Mouse (Mus musculus) hindbrain, embryonic 13.5 days (tissue): Measurements from ENCODE around the gene Hfe2. TPM values are rescaled to one million over a fixed set of nuclear protein-coding genes. Genes with fewer than 3 reads are reported as not detected.
A peak's percentile ranks its signal among the peaks of the same experiment; 100 is the strongest.

Source experiments
- ATAC-seq: fragments of 200-750 bp; cut with Nextera tagmentation; 2 replicates; pipeline ENCODE4 v1.8.0; 2017; ENCODE audit warnings: moderate TSS enrichment; ENCODE audit not compliant: low FRiP score
- H3K27ac ChIP-seq: fragments of 300-500 bp; sonication (generic); 2 replicates; pipeline ENCODE4 v1.5.1; 2015; ENCODE audit warnings: inconsistent platforms, mild to moderate bottlenecking, moderate library complexity
- H3K27me3 ChIP-seq: fragments of 300-500 bp; sonication (generic); 2 replicates; pipeline ENCODE4 v1.6.1; 2015; ENCODE audit warnings: mild to moderate bottlenecking, inconsistent platforms
- H3K36me3 ChIP-seq: fragments of 300-500 bp; sonication (generic); 2 replicates; pipeline ENCODE4 v1.6.1; 2015; ENCODE audit warnings: mild to moderate bottlenecking, inconsistent platforms
- H3K4me1 ChIP-seq: fragments of 300-500 bp; sonication (generic); replicated peaks from 2 replicates; pipeline ENCODE4 v1.6.1; 2015; ENCODE audit warnings: inconsistent platforms
- H3K4me2 ChIP-seq: fragments of 300-500 bp; sonication (generic); 2 replicates; pipeline ENCODE4 v1.6.1; 2015; ENCODE audit warnings: inconsistent platforms, mild to moderate bottlenecking, moderate library complexity
- H3K4me3 ChIP-seq: fragments of 300-500 bp; sonication (generic); 2 replicates; pipeline ENCODE4 v1.5.1; 2015; ENCODE audit warnings: mild to moderate bottlenecking, inconsistent platforms
- H3K9ac ChIP-seq: fragments of 300-500 bp; sonication (generic); 2 replicates; pipeline ENCODE4 v1.6.1; 2015; ENCODE audit warnings: mild to moderate bottlenecking, inconsistent platforms
- H3K9me3 ChIP-seq: fragments of 300-500 bp; sonication (generic); 2 replicates; pipeline ENCODE4 v1.6.1; 2016; ENCODE audit warnings: inconsistent platforms
- whole genome bisulfite sequencing: fragments of 180-500 bp; shearing (Covaris S2); methylation state at CpG from one replicate; pipeline ENCODE4 v1.1.7; 2015; 5-methylcytosine and 5-hydroxymethylcytosine counted together
- polyA plus RNA-seq: library from polyadenylated mRNA; unstranded; fragments of >200 nt; fragmentation: Nextera tagmentation; extraction: Ambion mirVana; gene quantifications from 2 replicates; pipeline ENCODE4 v1.2.1, GENCODE M21; 2015

Gene Hfe2
- polyA plus RNA-seq, 1 experiment from 2014 or later, result 0.92 TPM

DNA sequence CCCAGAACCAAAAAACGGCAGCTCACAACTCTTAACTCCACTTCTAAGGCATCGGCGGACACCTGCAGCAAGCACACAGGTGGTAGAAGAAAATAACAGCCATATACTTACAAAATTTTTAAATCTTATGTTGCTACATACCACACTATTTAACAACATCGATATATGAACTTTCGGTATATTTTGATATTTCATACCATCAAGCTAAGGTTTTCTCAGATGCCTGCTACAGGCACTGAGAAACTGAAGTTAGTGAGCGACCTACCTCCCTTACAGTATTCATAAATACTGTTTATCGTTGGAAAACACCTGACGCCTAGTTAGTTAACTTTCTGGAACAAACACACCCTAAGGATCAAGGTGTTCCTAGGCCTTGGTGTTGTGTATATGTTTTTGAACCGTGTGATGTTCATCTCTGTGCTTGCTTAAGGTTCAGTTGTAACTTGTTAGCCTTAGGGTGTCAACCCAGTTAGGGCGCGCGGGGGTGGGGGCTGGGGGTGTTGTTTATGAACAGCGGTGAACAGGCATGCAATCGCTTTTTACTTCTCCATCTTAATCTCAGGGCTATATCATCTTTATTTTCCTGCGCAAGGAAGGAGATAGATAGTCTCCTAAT lies 31.1 kb downstream of the Hfe2 start:
- H3K4me2 ChIP-seq, result peak overlapping the region; percentile 84; the same call in 1 of the 2 replicates
- 89% methylated on average over 15 of the region's 15 CpGs for WGBS
- no peaks in the 10 kb centered on the region for H3K9me3 ChIP-seq
- H3K4me3 ChIP-seq, result no peak overlapping the region
- no peak for ATAC-seq
- peaks cover 51% of the 10 kb centered on the region for H3K4me1 ChIP-seq
- H3K27me3 ChIP-seq, result no peaks in the 10 kb centered on the region
- peak overlapping the region; percentile 70 for H3K27ac ChIP-seq
- no peak overlapping the region for H3K9ac ChIP-seq
- peaks cover 17% of the 10 kb centered on the region for H3K36me3 ChIP-seq

DNA sequence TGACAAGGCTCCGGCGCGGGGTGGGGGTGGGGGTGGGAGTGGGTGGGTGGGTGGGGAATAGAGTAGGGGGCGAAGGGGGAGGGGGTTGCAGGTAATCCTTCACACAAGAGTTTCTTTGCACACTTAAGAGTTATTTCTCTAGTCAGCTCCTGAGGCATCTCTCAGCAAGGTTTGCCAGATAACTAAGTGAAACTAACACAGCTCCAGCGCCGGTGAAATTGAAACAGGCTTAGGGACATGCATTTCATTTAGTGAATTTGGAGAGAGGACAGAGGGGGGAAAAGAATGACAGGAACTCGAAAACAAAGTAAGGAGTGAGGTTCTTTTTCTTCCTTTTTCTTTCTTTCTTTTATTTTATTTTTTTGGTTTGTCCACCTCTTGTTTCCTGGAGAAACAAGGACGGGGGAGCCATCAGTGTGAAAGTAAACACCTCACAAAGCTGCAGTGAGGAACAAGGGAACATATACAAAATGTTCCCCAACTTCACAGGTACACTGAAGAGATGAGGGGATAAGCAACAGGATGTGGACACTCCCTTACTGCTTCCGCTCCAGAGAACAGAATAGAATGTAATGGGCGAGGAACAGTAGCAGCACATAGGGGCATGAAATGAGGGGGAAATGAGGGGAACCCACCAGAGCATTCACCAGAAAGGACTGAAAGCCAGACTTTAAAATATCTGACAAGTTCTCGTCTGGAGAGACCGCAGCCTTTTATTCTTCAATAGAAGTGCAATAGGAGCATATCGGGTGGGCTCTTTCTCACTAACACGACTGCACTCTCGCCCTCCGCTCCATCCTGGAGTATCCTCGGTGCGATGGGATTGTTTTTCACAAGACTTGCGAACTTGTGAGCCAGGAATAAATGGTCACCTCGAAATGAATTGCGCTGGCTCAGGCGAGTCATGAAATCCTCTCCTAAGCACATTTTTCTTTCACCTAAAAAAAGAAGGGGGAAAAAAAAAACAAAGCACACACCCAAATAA lies 32.0 kb downstream of the Hfe2 start:
- ATAC-seq, result peak; percentile 7; the same call in 1 of the 2 replicates
- peak overlapping the region; percentile 69 for H3K9ac ChIP-seq
- H3K4me3 ChIP-seq, result peak overlapping the region; percentile 76
- H3K36me3 ChIP-seq, result peaks cover 21% of the 10 kb centered on the region
- peak overlapping the region; percentile 84 for H3K4me2 ChIP-seq
- H3K4me1 ChIP-seq, result peaks cover 58% of the 10 kb centered on the region
- peak overlapping the region; percentile 84 for H3K27ac ChIP-seq
- WGBS, result 14% methylated on average over 22 of the region's 22 CpGs
- H3K9me3 ChIP-seq, result no peaks in the 10 kb centered on the region
- no peaks in the 10 kb centered on the region for H3K27me3 ChIP-seq

DNA sequence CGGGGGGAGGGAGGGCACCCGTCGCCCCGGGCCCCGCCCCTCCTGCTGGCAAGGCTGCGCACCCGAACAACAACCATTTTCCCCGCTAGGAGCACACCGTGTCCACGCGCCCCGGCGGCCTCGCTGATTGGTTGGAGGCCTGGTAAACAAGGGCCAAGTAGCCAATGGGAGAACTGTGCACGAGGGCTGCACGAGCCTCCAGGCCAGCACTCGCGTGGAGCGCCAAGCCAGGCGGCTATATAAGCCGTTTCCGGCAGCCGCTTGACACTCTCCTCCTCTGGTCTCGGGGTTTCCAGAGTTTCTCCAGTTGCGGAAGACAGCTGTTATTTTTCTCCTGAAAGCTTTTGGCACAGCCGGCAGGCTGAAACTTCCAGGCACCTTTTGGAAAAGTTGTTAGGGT lies 32.7 kb downstream of the Hfe2 start, which contains the start of gene Txnip:
Gene Txnip, plus strand, starts transcription at position 264 of the 400 bp plus-strand sequence.
- Histone ChIP-seq H3K4me1 (peaks cover 63% of the 10 kb centered on the region), H3K4me2 (peak within 1 kb of the TSS; percentile 84), H3K9ac (peak within 1 kb of the TSS; percentile 78), H3K27ac (peak within 1 kb of the TSS; percentile 84), H3K36me3 (peaks cover 21% of the 10 kb centered on the region), H3K4me3 (peak within 1 kb of the TSS; percentile 76), H3K9me3 (no peaks in the 10 kb centered on the region), H3K27me3 (no peaks in the 10 kb centered on the region)
- under 1% methylated on average over 26 of the region's 26 CpGs for WGBS
- peak; percentile 99 for ATAC-seq

DNA sequence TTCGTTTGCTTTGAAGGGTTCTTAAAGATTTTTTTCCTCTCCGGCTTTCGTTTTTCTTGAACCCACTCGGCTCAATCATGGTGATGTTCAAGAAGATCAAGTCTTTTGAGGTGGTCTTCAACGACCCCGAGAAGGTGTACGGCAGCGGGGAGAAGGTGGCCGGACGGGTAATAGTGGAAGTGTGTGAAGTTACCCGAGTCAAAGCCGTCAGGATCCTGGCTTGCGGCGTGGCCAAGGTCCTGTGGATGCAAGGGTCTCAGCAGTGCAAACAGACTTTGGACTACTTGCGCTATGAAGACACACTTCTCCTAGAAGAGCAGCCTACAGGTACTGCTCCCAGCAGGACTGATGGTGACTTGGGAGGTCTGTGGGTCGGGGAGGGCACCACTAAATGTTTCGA lies 33.2 kb downstream of the Hfe2 start:
- Histone ChIP-seq H3K27me3 (no peaks in the 10 kb centered on the region), H3K9me3 (no peaks in the 10 kb centered on the region), H3K27ac (peak overlapping the region; percentile 77), H3K4me2 (peak overlapping the region; percentile 84), H3K4me3 (peak overlapping the region; percentile 76), H3K36me3 (peaks cover 21% of the 10 kb centered on the region), H3K4me1 (peaks cover 63% of the 10 kb centered on the region), H3K9ac (peak overlapping the region; percentile 78)
- peak; percentile 29 for ATAC-seq
- 0% methylated on average over 17 of the region's 17 CpGs for WGBS

DNA sequence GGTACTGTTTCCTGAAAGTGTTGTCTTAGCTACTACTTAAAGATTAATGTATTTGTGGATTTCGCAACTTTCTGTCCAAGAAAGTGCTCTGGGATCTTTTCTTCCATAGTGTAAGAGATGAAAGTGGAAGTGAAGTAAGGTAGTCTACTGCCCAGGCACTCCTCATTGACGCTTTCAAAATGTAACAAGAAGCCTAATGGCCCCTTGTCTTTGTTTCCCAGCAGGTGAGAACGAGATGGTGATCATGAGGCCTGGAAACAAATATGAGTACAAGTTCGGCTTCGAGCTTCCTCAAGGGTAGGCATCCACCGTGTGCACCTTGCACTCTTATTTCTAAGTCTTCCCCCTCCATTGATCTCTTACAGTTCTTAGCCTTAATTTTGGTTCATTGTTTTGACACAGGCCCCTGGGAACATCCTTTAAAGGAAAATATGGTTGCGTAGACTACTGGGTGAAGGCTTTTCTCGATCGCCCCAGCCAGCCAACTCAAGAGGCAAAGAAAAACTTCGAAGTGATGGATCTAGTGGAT lies 33.8 kb downstream of the Hfe2 start:
- Histone ChIP-seq H3K4me3 (peak overlapping the region; percentile 76), H3K27ac (peak overlapping the region; percentile 32; the same call in 1 of the 2 replicates), H3K36me3 (peaks cover 21% of the 10 kb centered on the region), H3K9ac (peak overlapping the region; percentile 78), H3K4me1 (peaks cover 63% of the 10 kb centered on the region), H3K9me3 (no peaks in the 10 kb centered on the region), H3K4me2 (peak overlapping the region; percentile 84), H3K27me3 (no peaks in the 10 kb centered on the region)
- 35% methylated on average over 10 of the region's 10 CpGs for WGBS
- no peak for ATAC-seq

DNA sequence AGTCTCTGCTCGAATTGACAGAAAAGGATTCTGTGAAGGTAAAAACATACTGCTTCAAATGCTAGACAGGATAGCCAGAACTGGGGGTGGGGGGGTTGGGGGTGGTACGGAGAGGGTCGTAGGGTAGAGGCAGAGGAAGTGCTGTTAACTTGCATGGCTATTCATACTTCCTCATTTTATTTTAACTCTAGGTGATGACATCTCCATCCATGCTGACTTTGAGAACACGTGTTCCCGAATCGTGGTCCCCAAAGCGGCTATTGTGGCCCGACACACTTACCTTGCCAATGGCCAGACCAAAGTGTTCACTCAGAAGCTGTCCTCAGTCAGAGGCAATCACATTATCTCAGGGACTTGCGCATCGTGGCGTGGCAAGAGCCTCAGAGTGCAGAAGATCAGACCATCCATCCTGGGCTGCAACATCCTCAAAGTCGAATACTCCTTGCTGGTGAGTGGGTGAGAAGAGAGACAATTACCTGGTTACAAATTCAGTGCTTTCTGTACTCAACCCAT lies 34.5 kb downstream of the Hfe2 start:
- no peak for ATAC-seq
- WGBS, result 84% methylated on average over 12 of the region's 12 CpGs
- no peaks in the 10 kb centered on the region for H3K27me3 ChIP-seq

DNA sequence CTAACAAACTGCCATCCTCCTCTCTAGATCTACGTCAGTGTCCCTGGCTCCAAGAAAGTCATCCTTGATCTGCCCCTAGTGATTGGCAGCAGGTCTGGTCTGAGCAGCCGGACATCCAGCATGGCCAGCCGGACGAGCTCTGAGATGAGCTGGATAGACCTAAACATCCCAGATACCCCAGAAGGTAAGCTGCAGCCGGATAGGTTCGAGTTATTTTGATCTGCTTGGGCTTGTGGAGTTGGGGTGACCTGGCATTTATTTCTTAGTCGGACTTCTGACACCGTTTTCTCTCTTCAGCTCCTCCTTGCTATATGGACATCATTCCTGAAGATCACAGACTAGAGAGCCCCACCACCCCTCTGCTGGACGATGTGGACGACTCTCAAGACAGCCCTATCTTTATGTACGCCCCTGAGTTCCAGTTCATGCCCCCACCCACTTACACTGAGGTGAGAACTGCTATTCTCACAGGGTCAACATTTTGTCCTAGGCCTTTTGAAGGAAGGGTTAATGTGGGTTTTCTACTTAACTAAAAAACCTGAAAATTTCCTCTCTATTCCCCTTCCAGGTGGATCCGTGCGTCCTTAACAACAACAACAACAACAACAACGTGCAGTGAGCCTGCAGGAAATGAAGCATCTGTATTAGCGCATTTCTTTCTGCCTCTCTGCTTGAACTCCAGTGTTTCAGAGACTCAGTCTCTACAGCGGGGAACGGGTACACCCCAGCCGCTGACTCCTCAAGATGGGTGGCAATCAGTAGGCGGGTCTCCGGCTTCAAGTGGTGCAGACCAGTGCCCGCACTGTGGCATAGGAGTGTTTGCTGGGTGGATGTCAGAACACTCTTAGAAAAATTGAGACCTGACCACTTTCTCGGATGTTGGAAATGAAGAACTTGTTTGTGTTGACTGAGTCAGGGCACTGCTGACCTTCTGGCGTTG lies 35.2 kb downstream of the Hfe2 start:
- peaks cover 21% of the 10 kb centered on the region for H3K36me3 ChIP-seq
- 88% methylated on average over 23 of the region's 23 CpGs for WGBS
- H3K27me3 ChIP-seq, result no peaks in the 10 kb centered on the region
- ATAC-seq, result no peak
- H3K4me2 ChIP-seq, result peak overlapping the region; percentile 84
- 0 out of 2 replicates have a peak overlapping the region, but pooled peaks have one; percentile 23 for H3K27ac ChIP-seq
- peak overlapping the region; percentile 78 for H3K9ac ChIP-seq
- no peaks in the 10 kb centered on the region for H3K9me3 ChIP-seq
- peak overlapping the region; percentile 76 for H3K4me3 ChIP-seq
- H3K4me1 ChIP-seq, result peaks cover 58% of the 10 kb centered on the region

More for the DNA sequence above, 34.5 kb downstream of the Hfe2 start:
- Histone ChIP-seq H3K4me2 (peak overlapping the region; percentile 84), H3K36me3 (peaks cover 21% of the 10 kb centered on the region), H3K4me1 (peaks cover 63% of the 10 kb centered on the region), H3K27ac (0 out of 2 replicates have a peak overlapping the region, but pooled peaks have one; percentile 23), H3K9me3 (no peaks in the 10 kb centered on the region), H3K9ac (peak overlapping the region; percentile 78), H3K4me3 (peak overlapping the region; percentile 76)

DNA sequence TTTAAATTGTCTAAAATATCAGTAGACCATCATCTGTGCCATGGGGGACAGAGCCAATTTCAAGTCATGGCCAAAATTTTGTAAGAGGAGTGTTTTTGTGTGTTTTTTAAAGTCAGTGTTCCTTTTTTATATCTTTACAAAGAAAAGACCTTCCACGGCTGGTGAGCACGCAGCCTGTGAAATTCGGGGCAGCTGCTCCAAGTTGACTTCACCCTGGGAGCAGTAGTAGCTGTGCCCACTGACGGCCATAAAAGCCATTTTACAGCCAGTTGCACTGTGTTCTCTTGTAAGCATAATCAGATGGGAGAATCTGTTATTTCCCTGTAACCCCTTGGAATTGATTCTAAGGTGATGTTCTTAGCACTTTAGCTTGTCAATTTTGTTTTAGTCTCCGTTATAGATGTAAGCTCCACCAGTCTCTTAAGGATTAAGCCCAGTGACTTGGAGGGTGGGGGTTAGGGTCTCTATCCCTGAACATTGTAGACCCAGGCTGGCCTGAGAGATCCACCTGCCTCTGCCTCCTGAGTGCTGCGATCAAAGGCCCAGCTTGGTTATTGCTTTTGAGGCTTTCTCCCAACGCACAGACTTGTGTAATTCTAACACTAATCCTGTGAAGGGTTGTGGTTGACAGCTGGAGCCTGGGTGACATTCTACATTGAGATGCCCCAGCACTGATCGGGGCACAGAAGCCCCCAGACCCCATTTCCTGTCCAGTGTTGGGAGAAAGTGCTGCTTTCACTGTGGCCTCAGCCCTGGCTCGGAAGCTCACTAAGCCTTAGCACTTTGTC lies 36.1 kb downstream of the Hfe2 start:
- Histone ChIP-seq H3K36me3 (peaks cover 21% of the 10 kb centered on the region), H3K9ac (0 out of 2 replicates have a peak overlapping the region, but pooled peaks have one; percentile 51), H3K27me3 (no peaks in the 10 kb centered on the region), H3K9me3 (no peaks in the 10 kb centered on the region), H3K4me3 (peak overlapping the region; percentile 76), H3K4me2 (peak overlapping the region; percentile 84), H3K27ac (peak overlapping the region; percentile 35; the same call in 1 of the 2 replicates), H3K4me1 (peaks cover 52% of the 10 kb centered on the region)
- ATAC-seq, result no peak
- WGBS, result 84% methylated on average over 9 of the region's 9 CpGs

DNA sequence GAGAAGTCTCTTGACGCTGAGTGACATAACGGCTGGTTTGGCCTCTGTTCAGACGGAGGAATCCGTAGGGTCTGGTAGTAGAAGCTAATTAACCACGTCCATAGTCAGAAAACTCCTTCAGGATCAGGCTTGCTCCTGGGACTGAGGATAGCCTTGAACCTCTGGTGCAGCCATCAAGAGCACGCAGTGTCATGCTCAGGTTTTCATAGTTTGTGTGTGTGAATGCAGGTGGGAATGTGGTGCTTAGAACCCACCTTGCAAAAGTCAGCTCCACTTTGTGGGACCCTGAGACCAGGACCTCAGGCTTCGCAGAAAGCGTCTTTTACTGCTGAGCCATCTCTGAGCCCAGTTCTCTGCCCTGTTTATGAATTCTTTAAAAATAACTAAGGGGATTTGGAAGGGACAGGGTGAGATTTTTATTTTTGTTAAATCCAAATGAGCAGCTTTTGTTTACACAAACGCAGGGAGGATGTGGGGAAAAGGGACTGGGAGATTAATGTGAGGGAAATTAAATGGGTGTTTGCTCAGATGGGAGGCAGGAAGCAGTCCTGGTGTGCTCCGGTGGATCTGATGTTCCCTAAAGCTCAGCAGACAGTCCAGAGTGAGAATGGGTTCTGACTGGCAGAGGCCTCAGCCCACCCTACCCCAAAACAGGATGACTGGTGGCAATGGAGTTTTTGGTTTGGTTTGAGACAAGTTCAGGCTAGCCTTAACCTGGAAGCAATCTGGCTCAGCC lies 37.1 kb downstream of the Hfe2 start:
- WGBS, result 60% methylated on average over 10 of the region's 10 CpGs
- Histone ChIP-seq H3K36me3 (peaks cover 21% of the 10 kb centered on the region), H3K9me3 (no peaks in the 10 kb centered on the region), H3K4me2 (no peak overlapping the region), H3K27me3 (no peaks in the 10 kb centered on the region), H3K4me3 (no peak overlapping the region), H3K27ac (no peak overlapping the region), H3K9ac (no peak overlapping the region), H3K4me1 (peaks cover 41% of the 10 kb centered on the region)
- ATAC-seq, result no peak

DNA sequence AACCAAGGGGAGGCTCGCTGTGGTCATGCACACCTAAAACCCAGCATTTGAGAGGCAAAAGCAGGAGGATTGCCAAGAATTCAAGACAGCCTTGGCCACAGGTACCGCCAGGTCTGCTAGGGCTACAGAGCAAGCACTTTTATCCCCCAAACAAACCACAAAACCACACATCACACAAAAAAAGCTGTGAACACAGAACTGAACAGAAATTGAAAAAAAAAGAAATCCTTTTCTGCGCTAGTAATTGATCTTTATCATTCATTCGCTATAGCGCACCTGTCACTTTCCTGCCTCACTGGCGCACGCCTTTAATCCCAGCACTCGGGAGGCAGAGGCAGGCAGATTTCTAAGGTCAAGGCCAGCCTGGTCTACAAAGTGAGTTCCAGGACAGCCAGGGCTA lies 38.3 kb downstream of the Hfe2 start:
- no peak for ATAC-seq
- H3K36me3 ChIP-seq, result peaks cover 21% of the 10 kb centered on the region
- no peak overlapping the region for H3K27ac ChIP-seq
- H3K27me3 ChIP-seq, result no peaks in the 10 kb centered on the region
- no peaks in the 10 kb centered on the region for H3K9me3 ChIP-seq
- no peak overlapping the region for H3K4me2 ChIP-seq
- H3K9ac ChIP-seq, result no peak overlapping the region
- no peak overlapping the region for H3K4me3 ChIP-seq
- H3K4me1 ChIP-seq, result peaks cover 40% of the 10 kb centered on the region
- WGBS, result 97% methylated on average over 8 of the region's 8 CpGs
